Mouse (Mus musculus): ENCODE results near the gene Sdhaf3.

GRCm38 (mm10) chr6:7062819-7063218 lies 107.0 kb downstream of the Sdhaf3 start:
- TF ChIP-seq CTCF (IDR thresholded peaks at IDR 0.05; ENCODE audit: extremely low read depth, insufficient read length, insufficient replicate concordance, low read depth, low read length) (no peak), POLR2A (IDR thresholded peaks at IDR 0.05; ENCODE audit: low read depth, low read length) (no peak)
